Mouse (Mus musculus) forebrain, embryonic 14.5 days (tissue): ENCODE results near the gene Trhde. TPM values are rescaled to one million over a fixed set of nuclear protein-coding genes. Genes with fewer than 3 reads are reported as not detected.

Source experiments
- ATAC-seq: fragments of 200-750 bp; cut with Nextera tagmentation; 2 replicates; pipeline ENCODE4 v1.8.0; 2017; ENCODE audit warnings: mild to moderate bottlenecking, moderate library complexity
- DNase-seq: peaks from one replicate; pipeline ENCODE4 v3.0.0-alpha.2; 2015; ENCODE audit warnings: low spot score
- H3K27ac ChIP-seq: fragments of 300-500 bp; sonication (generic); 2 replicates; pipeline ENCODE4 v1.5.1; 2014; ENCODE audit warnings: low read depth, mild to moderate bottlenecking, control low read depth, low read length, moderate library complexity
- H3K27me3 ChIP-seq: fragments of 300-500 bp; sonication (generic); replicated peaks from 2 replicates; pipeline ENCODE4 v1.6.1; 2014; ENCODE audit warnings: low read length, control low read depth, mixed read lengths; ENCODE audit not compliant: control insufficient read depth, insufficient read depth
- H3K36me3 ChIP-seq: fragments of 300-500 bp; sonication (generic); 2 replicates; pipeline ENCODE4 v1.6.1; 2014; ENCODE audit warnings: low read length, control low read depth; ENCODE audit not compliant: control insufficient read depth, insufficient read depth
- H3K4me1 ChIP-seq: fragments of 300-500 bp; sonication (generic); 2 replicates; pipeline ENCODE4 v1.6.1; 2014; ENCODE audit warnings: antibody characterized with exemption, low read length, control low read depth; ENCODE audit not compliant: control insufficient read depth, insufficient read depth
- H3K4me2 ChIP-seq: fragments of 300-500 bp; sonication (generic); 2 replicates; pipeline ENCODE4 v1.6.1; 2014; ENCODE audit warnings: mild to moderate bottlenecking, control low read depth, low read length
- H3K4me3 ChIP-seq: fragments of 300-500 bp; sonication (generic); 2 replicates; pipeline ENCODE4 v1.5.1; 2014; ENCODE audit warnings: low read depth, low read length, control low read depth
- H3K9ac ChIP-seq: fragments of 300-500 bp; sonication (generic); 2 replicates; pipeline ENCODE4 v1.6.1; 2014; ENCODE audit warnings: mild to moderate bottlenecking, low read length, control low read depth, moderate library complexity
- H3K9me3 ChIP-seq: fragments of 300-500 bp; sonication (generic); replicated peaks from 2 replicates; pipeline ENCODE4 v1.6.1; 2016; ENCODE audit warnings: low read length, control low read depth, mixed read lengths; ENCODE audit not compliant: control insufficient read depth
- WGBS: fragments of 180-500 bp; shearing (Covaris S2); extraction: QIAGEN DNeasy Blood & Tissue Kit; methylation state at CpG from one replicate; pipeline ENCODE4 v1.1.7; 2014; 5-methylcytosine and 5-hydroxymethylcytosine counted together
- polyA plus RNA-seq: library from polyadenylated mRNA; unstranded; fragments of >200 nt; fragmentation: Nextera tagmentation; extraction: Ambion mirVana; gene quantifications from 2 replicates; pipeline ENCODE4 v1.2.1, GENCODE M21; 2014

Gene Trhde
- polyA plus RNA-seq, 1 experiment from 2014 or later, result 1.8 TPM

DNA sequence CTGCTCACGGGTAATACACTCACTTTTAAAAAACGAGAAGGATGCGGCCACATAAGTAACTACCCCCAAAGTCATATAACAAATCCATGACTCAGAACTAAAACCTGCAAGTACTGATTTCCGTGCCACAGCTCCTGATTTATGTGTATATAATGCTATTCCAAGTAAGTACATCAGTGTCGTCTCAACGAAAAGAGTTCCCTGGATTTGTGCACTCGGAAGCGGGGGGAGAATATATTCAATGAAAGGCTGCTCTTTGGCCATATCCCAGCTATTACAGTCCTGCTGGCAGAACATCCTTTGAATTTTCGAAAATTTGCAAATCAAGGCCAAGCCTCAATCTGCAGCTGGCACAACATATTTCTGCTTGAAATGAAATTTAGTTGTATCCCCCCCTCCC is 43.5 kb downstream of the Trhde start:
- Histone ChIP-seq H3K9me3 (no peaks in the 10 kb centered on the region), H3K36me3 (no peaks in the 10 kb centered on the region), H3K4me1 (no peaks in the 10 kb centered on the region), H3K27ac (no peak overlapping the region), H3K9ac (no peak overlapping the region), H3K4me3 (no peak overlapping the region), H3K4me2 (no peak overlapping the region), H3K27me3 (no peaks in the 10 kb centered on the region)
- DNase-seq, result peak; percentile 51
- WGBS, result 82% methylated on average over 9 of the region's 9 CpGs
- peak; percentile 40; the same call in 1 of the 2 replicates for ATAC-seq

DNA sequence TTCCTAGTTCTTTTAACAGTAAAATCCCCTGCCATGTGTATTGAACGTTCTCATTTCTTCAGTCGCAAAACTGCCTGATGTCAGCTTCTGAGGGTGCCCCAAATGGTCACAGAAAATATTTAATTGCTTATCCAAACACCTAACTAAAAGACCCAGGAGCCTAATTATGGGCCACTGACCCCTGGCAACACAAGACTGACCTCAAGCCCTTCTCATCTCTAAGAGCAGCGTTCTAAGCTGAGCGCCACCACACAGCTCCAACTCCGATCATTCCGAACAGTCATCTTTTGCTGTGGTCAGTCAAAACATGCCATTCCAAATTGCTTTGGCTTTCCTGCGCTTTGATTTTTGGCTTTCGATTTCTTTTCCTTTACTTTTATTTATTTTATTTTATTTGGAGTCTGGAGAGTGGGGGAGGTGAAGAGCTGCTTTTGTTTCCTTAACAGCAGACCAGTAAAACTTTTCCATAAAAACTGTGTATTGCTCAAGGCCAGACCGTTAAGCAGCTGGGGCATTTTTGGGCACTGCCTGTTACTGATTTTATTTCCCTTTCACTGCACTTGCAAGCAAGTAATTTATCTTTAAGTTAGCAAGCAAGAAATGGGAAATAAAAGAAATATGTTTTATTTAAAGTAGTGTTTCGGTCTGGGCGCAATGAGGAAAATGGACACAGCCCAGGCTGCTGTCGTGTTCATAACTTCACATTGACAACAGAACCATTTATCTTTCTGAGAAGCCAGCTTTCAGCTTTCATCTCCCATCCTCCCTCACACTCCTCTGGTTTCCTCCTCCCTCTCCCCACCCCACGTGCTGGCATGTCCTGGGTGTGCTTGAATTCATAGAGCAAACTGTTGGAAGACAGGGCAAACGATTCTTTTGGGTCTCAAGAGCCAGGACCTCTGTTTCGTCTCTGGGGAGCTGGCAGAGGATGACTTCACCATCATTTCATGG is 59.1 kb downstream of the Trhde start:
- H3K9me3 ChIP-seq, result no peaks in the 10 kb centered on the region
- H3K4me1 ChIP-seq, result no peaks in the 10 kb centered on the region
- no peak overlapping the region for H3K4me2 ChIP-seq
- no peaks in the 10 kb centered on the region for H3K27me3 ChIP-seq
- no peak for DNase-seq
- no peak overlapping the region for H3K27ac ChIP-seq
- no peaks in the 10 kb centered on the region for H3K36me3 ChIP-seq
- no peak overlapping the region for H3K4me3 ChIP-seq
- no peak for ATAC-seq
- 78% methylated on average over 15 of the region's 15 CpGs for WGBS
- H3K9ac ChIP-seq, result no peak overlapping the region

DNA sequence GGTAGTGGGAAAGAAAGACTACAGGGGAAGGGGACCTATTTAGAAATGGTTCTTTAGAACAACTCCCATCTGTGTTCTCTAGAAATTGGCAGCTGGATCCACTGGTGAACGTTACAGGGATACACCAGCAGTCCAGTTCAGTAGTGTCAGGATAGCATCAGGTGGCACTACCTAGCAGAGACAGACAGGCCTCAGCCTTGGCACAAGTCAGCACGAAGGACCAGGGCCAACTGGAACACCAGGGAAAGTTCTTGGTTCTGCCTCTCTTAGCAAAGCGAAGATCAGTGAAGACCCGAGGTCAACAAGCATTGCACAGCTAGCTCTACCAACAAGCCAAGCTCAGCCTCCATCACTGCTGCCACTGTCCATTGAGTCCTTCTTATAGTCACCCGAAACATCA is 62.2 kb downstream of the Trhde start:
- H3K27me3 ChIP-seq, result no peaks in the 10 kb centered on the region
- H3K4me2 ChIP-seq, result no peak overlapping the region
- ATAC-seq (no peak), DNase-seq (no peak)
- no peaks in the 10 kb centered on the region for H3K36me3 ChIP-seq
- no peak overlapping the region for H3K4me3 ChIP-seq
- H3K27ac ChIP-seq, result no peak overlapping the region
- H3K9ac ChIP-seq, result no peak overlapping the region
- 92% methylated on average over 5 of the region's 5 CpGs for WGBS
- no peaks in the 10 kb centered on the region for H3K9me3 ChIP-seq
- H3K4me1 ChIP-seq, result no peaks in the 10 kb centered on the region

DNA sequence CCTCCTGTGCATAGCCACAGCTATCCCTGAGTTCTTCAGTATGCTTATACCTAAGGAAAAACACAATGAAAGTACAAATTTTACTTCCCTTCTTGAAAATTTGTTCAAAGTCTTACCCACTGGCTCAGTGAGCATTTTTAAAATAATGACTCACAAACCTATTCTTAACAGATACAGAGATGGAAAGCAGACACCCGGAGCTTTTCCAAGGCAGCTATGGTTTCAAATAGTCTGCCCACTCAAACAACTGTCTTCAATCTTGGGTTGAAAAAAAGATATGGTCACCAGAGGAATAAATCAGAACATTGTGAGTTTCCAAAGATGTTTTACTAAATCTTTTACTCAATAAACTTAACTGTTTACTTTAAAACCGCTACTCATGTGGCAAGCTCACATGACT is 64.5 kb downstream of the Trhde start:
- Histone ChIP-seq H3K4me3 (no peak overlapping the region), H3K4me2 (no peak overlapping the region), H3K36me3 (no peaks in the 10 kb centered on the region), H3K27ac (no peak overlapping the region), H3K9me3 (no peaks in the 10 kb centered on the region), H3K27me3 (no peaks in the 10 kb centered on the region), H3K9ac (no peak overlapping the region), H3K4me1 (no peaks in the 10 kb centered on the region)
- WGBS, result 95% methylated on average over 2 of the region's 2 CpGs
- DNase-seq (no peak), ATAC-seq (no peak)

DNA sequence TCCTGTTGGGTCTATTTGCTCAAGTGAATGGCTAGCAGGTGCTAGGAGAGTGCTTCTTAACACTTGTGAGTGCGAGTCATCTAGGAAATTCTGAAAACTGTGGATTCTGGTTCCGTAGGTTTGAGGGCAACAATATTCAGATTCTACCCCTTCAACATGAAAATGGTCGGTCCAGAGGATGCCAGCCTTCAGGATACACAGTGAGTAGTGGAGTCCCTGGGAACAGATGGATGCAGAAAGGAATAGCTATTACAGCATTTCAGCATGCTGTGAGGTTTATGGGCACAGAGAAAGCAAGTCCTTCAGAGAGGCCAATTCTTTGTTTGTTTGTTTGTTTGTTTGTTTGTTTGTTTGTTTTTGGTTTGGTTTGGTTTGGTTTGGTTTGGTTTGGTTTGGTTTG is 65.7 kb downstream of the Trhde start:
- 92% methylated on average over 3 of the region's 3 CpGs for WGBS
- no peaks in the 10 kb centered on the region for H3K9me3 ChIP-seq
- no peak overlapping the region for H3K9ac ChIP-seq
- no peaks in the 10 kb centered on the region for H3K27me3 ChIP-seq
- H3K4me1 ChIP-seq, result no peaks in the 10 kb centered on the region
- no peak overlapping the region for H3K27ac ChIP-seq
- H3K4me3 ChIP-seq, result no peak overlapping the region
- ATAC-seq (no peak), DNase-seq (no peak)
- no peaks in the 10 kb centered on the region for H3K36me3 ChIP-seq
- no peak overlapping the region for H3K4me2 ChIP-seq

DNA sequence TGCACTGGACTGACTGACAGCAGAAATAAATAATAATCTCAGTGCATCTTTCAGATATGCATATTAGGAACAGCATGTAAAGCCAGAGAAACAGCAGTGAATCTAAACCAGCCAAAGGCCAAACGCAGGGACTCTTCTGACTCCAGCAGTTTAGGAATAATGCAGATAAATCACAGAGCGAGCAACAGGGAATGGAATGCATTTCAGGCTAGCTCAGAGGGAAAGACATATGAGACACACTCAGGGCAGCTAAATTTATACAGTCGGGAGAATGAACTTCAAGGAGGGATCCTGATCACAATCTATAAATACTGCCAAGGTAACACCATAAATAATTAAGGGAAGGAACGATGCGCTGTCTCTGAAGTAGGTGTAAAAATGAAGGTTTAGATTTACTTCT is 66.4 kb downstream of the Trhde start:
- H3K27ac ChIP-seq, result no peak overlapping the region
- 80% methylated on average over 5 of the region's 5 CpGs for WGBS
- no peaks in the 10 kb centered on the region for H3K36me3 ChIP-seq
- H3K4me2 ChIP-seq, result no peak overlapping the region
- DNase-seq (no peak), ATAC-seq (no peak)
- no peak overlapping the region for H3K4me3 ChIP-seq
- no peaks in the 10 kb centered on the region for H3K9me3 ChIP-seq
- H3K4me1 ChIP-seq, result no peaks in the 10 kb centered on the region
- no peak overlapping the region for H3K9ac ChIP-seq
- H3K27me3 ChIP-seq, result no peaks in the 10 kb centered on the region

DNA sequence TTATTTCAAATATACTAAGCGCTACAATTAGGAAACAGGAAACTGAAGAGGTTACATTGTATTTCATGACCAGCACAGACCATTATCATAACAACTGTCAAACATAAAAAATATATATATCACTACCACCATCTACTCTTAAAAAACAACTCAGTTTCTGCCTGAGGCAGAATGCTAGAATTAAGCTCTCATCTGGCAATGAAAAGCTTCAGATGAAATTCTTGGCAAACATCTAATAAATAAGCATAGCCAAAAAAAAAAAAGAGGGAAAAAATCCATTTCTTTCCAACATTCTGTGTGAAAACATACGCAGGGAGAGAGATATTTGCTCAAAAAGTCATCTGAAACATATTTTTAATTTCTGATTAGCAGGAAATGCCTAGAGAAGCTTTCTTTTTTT is 67.0 kb downstream of the Trhde start:
- H3K4me2 ChIP-seq, result no peak overlapping the region
- H3K4me1 ChIP-seq, result no peaks in the 10 kb centered on the region
- no peaks in the 10 kb centered on the region for H3K27me3 ChIP-seq
- ATAC-seq (no peak), DNase-seq (peak; percentile 62)
- no peak overlapping the region for H3K27ac ChIP-seq
- no peaks in the 10 kb centered on the region for H3K9me3 ChIP-seq
- no peaks in the 10 kb centered on the region for H3K36me3 ChIP-seq
- H3K9ac ChIP-seq, result no peak overlapping the region
- 89% methylated on average over 2 of the region's 2 CpGs for WGBS
- H3K4me3 ChIP-seq, result no peak overlapping the region

DNA sequence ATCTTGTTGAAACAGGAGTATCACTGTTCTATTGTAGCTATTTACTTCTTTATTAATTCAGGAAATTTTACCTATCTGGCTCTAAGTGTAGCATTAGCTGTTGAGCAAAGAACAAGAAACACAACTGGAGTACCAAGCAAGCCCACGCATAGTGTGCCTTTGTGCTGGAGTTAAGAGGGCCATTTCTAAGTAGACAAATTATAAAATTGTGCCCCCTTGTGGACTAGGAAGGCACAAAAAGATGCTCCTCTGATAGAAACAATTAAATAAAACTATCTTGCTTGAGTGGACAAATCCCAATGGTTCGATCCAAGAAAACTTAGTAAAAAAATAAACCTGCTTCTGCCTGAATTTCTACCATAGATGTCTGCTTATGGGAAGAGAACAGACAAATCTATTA is 76.5 kb downstream of the Trhde start:
- H3K27ac ChIP-seq, result no peak overlapping the region
- 69% methylated on average over 2 of the region's 2 CpGs for WGBS
- no peak overlapping the region for H3K9ac ChIP-seq
- ATAC-seq (no peak), DNase-seq (peak; percentile 33)
- H3K4me3 ChIP-seq, result no peak overlapping the region
- no peaks in the 10 kb centered on the region for H3K36me3 ChIP-seq
- H3K4me2 ChIP-seq, result no peak overlapping the region
- no peaks in the 10 kb centered on the region for H3K4me1 ChIP-seq
- no peaks in the 10 kb centered on the region for H3K27me3 ChIP-seq
- no peaks in the 10 kb centered on the region for H3K9me3 ChIP-seq

DNA sequence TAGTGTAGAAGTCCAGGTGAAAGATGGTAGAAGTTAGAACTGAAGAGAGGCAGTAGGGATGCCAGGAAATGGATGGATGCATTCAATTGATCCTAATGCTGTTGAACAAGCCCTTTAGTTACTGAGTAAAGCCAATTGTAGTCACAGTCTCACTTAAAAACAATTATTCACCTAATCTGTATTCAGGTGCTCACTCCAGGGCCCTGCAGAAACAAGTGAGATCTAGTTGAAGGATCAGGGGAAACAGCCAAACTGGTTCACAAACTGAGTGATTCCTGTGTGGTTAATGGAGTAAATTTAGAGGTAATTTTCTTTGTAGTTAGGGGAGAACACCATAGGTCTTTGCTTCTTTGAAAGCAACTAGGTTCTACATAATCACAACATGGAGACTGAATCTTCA is 100.3 kb downstream of the Trhde start:
- Histone ChIP-seq H3K27ac (no peak overlapping the region), H3K4me2 (no peak overlapping the region), H3K4me1 (no peaks in the 10 kb centered on the region), H3K9ac (no peak overlapping the region), H3K4me3 (no peak overlapping the region), H3K27me3 (no peaks in the 10 kb centered on the region), H3K9me3 (no peaks in the 10 kb centered on the region), H3K36me3 (no peaks in the 10 kb centered on the region)
- peak; percentile 15 for DNase-seq
- ATAC-seq, result peak; percentile 61; the same call in 1 of the 2 replicates
